Mouse (Mus musculus) layer of hippocampus, adult 2 months (tissue): ENCODE measurements at regions not wholly inside any gene's neighbourhood (a gene's known extent, or its start where the extent isn't known, plus 50 kb on each side); places are given as distances from the start of the nearest gene placed in this dataset.

Source experiments
- DNase-seq, 2 experiments: peaks; one replicate each; pipeline ENCODE4 v3.0.0; 2022; ENCODE audit warnings: low spot score in 2 of 2
- H3K27ac ChIP-seq: fragments of 200-600 bp; 2 replicates; pipeline ENCODE4 v1.8.1; 2022
- H3K4me3 ChIP-seq: fragments of 200-600 bp; 2 replicates; pipeline ENCODE4 v1.8.1; 2022; ENCODE audit warnings: mild to moderate bottlenecking
- CTCF ChIP-seq: fragments of 200-600 bp; conservative IDR thresholded peaks from 2 replicates; pipeline ENCODE4 v1.8.1; 2022; ENCODE audit warnings: antibody characterized with exemption, mild to moderate bottlenecking, moderate library complexity

DNA sequence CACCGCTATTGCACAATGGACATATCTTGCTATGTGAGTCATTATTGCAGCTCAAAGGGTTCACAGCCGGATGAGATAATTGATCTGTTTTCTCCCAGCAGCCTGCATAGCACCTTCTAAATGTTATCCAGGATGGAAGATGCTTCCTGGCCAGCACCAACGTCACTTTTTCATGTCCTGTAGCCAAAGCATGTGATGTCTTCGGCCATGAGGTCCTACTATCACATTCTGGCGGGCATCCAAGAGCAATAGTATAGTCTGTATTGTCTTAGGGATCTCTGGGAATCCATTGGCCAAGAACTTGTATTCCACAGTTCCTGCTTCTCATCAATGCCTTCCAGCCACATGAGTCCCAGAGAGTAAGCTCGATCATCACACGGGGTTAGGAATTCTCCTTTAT is 70.6 kb downstream of the Npy start:
- no peak overlapping the region for H3K27ac ChIP-seq
- DNase-seq, result no peak
- no peak overlapping the region for H3K4me3 ChIP-seq
- TF ChIP-seq CTCF, result no peak

DNA sequence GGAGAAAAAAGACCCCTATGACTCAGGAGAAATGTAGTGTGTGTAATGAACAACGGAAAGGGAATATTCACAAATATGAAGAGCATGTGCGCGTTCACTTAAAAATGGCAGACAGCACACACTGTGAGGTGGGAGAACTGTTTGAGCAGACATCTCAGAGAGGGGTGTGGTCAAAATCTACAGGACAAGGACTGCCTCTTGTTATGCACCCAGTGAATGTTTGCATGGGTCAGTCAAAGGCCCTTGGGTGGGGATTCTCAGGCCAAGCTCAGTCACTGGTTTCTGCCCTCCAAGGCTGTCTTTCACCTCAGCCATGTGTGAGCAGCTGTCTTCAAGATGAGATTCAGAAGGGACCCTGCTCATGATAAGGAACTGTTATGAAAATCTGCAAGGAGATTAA is 76.6 kb downstream of the Npy start:
- DNase-seq, result no peak
- TF ChIP-seq CTCF, result no peak
- Histone ChIP-seq H3K27ac (no peak overlapping the region), H3K4me3 (no peak overlapping the region)

DNA sequence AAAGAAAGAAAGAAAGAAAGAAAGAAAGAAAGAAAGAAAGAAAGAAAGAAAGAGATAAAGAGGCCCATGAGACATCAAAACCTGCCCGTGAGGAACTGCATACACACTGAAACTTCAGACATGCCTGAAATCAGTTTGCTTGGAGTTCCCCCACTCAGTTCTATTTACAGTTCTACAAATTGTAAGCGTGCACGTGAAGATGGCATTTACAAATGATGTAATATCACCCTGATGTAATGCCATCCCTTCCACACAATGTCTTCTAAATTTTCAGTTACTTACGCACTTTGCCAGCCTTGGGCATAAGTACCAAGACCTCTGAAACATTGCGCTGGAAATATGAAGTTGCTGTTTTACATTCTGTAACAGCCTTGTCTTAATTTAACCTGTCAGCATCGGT is 79.0 kb downstream of the Npy start:
- H3K4me3 ChIP-seq, result no peak overlapping the region
- DNase-seq, result no peak
- TF ChIP-seq CTCF, result no peak
- no peak overlapping the region for H3K27ac ChIP-seq

DNA sequence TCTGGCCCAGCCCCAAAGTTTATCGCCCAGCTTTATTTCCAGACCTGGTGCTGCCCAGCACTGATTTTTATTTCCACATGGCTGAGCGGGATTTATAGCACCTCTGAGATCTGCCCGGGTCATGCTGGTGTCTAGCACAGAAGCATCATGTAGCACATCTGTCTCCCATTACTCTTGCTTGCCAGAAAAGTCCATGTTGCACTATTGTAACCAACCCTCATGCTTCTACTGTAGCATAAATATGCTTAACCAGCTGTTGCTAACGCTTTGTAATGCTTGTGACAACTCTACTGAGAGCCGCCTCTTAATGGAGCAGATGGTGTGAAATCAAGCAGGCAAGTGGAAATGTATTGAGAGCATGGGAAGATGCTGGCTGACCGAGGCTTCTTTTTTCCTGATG is 81.5 kb downstream of the Npy start:
- Histone ChIP-seq H3K27ac (no peak overlapping the region), H3K4me3 (no peak overlapping the region)
- TF ChIP-seq CTCF, result no peak
- DNase-seq, result peak; percentile 18 to 41

DNA sequence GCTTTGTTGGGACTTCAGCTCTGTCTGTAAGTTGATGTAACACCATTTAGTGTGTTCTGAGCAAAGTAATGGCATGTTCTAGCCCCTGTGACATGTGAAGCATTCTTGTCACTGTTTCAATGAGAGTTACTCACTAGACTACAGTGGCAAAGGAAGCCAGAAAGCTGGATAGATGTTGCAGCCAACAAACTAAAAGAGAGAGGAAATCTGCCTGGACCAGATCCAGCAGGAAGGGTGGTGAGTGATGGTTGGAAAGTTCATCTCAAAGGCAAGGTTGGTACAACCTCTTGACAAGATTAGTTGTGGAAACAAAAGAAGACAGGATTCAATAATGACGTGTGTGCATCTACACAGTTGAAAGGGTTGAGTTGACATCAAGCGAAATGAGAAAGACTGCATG is 83.9 kb downstream of the Npy start:
- H3K27ac ChIP-seq, result no peak overlapping the region
- DNase-seq, result no peak
- no peak for TF ChIP-seq CTCF
- no peak overlapping the region for H3K4me3 ChIP-seq

DNA sequence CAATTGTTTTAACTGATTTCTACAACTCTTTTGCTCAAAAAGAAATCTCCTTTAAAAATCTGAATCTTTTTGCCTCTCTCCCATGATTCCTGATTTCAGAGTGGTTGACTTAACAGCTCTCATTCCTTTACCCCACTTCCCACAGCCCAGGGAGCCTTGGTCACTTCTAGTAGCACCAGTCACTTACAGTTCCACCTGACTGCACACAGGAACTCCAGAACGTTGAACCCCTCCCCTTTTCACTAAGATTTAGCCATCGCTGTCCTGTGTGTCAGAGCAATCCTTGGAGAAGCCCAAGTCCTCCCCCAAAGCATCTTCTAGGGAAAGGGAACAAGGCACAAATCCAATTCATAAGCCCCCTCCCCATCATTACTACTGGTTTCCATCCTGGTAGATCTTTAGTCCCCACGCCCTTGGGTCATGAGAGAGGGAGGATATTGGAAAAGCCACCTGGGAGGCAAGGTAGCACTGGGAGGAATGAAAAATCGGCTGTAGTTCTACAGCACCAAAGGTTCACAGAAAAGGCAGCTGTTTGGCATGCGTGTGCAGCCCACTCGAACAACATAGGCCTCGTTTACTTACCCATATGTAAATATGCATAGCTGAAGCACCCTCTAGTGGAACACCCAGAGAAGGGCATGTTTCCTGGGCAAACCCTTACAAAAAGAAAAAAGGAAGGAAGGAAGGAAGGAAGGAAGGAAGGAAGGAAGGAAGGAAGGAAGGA is 96.7 kb downstream of the Npy start:
- no peak overlapping the region for H3K4me3 ChIP-seq
- peak; percentile 77 for TF ChIP-seq CTCF
- peak; percentile 35 to 46 for DNase-seq
- H3K27ac ChIP-seq, result no peak overlapping the region

DNA sequence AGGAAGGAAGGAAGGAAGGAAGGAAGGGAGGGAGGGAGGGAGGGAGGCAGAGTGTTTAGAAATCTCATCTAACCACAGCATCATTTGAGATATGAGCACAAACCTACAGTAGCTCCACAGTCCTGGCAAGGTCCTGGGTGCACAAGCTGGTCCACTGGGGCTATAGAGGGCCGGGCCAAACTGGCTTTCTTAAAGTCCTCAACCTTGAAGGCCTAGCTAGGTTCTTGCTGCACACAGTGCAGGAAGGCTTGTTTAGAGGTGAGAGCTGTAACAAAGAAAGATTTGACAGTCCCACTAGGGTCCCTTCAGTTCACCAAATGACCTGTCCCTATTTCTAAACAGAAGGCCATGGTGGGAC is 97.3 kb downstream of the Npy start:
- H3K27ac ChIP-seq, result no peak overlapping the region
- no peak for DNase-seq
- H3K4me3 ChIP-seq, result no peak overlapping the region
- TF ChIP-seq CTCF, result no peak; the same call in 1 of the 2 replicates

DNA sequence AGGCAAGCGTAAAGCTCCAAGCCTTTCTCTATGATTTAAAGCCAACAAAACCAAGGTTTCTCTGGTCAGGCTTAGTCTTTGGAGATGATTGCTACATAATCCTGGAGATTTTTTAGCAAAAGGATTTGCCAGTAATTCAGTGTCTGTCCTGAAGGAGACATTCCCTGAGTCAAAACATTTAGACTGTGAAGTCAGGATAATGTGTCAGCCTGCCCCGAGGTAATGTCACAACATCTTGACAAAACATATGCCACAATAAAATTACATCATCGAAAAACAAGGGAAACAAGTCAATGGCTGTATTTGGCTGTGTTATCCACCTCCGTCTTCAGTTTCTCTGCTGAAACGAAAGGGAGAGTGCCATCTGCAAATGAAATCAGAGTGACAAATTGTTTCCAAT is 101.8 kb downstream of the Npy start:
- Histone ChIP-seq H3K27ac (no peak overlapping the region), H3K4me3 (no peak overlapping the region)
- TF ChIP-seq CTCF, result peak; percentile 51
- DNase-seq, result peak; percentile 25 to 47

DNA sequence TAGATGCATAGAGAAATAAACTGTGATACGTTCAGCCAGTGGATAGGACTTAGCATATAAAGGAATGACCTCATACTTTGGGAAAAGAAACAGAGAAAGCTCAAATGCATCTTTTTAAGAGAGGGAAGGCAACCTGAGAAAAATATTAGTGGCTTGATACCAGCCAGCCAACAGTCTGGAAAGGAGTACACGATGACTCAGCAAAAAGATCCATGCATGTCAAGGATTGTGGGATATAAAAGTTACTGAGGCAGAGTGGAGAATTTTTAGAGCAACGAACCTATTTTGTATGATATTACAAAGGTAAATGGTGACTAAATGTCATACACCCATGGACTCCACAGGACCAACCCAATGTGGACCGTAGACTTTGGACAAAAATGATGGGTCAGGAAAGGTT is 105.6 kb downstream of the Npy start:
- DNase-seq, result no peak
- no peak for TF ChIP-seq CTCF
- Histone ChIP-seq H3K4me3 (no peak overlapping the region), H3K27ac (no peak overlapping the region)

DNA sequence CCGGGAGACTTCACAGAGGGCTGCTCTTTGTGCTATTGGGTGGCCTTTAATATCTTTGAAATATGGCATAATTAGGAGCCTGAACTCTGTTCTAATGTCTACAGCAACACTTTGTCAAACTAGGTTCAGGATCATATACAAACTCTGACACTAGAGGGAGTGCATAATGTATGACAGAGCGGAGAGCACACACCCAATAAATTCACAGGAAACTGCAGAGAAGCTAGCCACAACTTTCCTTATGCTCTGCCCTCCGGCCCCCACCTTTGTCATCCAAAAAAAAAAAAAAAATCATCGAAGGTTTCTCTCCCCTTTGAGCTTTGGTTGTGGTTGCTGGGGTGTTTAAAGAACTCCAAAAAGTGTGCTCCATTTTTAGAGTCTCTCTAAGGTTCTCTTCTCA is 107.6 kb downstream of the Npy start:
- Histone ChIP-seq H3K27ac (no peak overlapping the region), H3K4me3 (no peak overlapping the region)
- TF ChIP-seq CTCF, result peak; percentile 80
- DNase-seq, result peak in 1 of 2 experiments; percentile 7

DNA sequence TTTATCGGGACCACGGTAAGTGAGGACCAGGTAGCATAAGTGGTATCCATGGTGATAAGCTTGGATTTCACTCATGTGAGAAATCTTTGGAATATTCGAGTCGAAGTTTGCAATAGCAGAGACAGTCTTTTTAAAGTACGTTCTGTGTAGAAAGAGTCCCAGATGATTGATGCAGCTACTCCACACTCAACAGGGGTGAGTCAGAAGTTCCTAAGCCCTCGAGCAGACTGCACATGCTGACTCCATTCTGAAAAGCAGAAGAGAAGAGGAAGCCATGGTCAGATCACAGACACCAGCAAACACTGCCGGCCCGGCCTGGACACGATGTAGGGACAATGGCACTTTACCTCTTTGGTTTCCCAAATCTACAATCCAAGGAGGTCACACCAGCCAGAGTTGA is 120.6 kb downstream of the Npy start:
- Histone ChIP-seq H3K4me3 (no peak overlapping the region), H3K27ac (no peak overlapping the region)
- no peak for DNase-seq
- no peak for TF ChIP-seq CTCF

DNA sequence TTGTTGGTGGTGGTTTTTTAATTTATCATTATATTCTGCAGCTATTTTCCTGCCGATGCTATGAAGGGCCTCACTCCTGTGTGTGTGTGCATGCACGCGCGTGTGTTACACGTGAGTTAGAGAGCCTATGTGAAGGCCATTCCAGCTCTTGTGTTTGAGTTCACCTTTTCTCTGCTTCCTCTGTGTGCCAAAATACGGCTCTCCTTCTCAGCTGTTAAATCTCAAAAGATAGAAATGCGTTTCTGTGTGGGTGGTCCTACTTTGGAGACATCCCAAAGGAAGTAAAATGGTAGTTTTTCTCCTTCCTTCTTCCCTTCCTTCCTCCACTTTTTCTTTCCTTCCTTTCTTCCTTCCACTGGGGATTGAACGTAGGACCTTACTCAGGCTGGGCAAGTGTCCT is 136.4 kb downstream of the Npy start:
- no peak for DNase-seq
- no peak overlapping the region for H3K4me3 ChIP-seq
- no peak for TF ChIP-seq CTCF

DNA sequence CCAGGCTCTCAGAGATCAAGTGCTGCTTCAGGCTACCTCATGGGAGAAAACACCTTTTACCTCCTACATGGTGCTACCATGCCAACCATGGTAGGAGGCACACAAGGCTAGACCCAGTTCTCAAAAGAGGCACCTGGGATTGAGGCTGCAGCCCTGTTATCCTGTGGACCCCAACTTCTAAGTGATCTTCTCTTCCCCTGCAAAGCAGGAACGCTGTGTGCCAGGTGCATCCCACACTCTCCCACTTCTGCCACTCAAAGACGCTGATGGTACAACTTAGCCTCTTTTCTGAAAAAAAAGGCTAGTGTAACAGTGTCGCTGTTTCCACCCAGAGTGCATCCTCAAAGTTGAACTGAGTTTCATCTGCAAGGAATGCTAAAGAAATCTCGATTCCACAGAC is 138.7 kb downstream of the Npy start:
- no peak overlapping the region for H3K27ac ChIP-seq
- no peak for DNase-seq
- TF ChIP-seq CTCF, result no peak
- no peak overlapping the region for H3K4me3 ChIP-seq

More for the DNA sequence above, 136.4 kb downstream of the Npy start:
- H3K27ac ChIP-seq, result no peak overlapping the region

DNA sequence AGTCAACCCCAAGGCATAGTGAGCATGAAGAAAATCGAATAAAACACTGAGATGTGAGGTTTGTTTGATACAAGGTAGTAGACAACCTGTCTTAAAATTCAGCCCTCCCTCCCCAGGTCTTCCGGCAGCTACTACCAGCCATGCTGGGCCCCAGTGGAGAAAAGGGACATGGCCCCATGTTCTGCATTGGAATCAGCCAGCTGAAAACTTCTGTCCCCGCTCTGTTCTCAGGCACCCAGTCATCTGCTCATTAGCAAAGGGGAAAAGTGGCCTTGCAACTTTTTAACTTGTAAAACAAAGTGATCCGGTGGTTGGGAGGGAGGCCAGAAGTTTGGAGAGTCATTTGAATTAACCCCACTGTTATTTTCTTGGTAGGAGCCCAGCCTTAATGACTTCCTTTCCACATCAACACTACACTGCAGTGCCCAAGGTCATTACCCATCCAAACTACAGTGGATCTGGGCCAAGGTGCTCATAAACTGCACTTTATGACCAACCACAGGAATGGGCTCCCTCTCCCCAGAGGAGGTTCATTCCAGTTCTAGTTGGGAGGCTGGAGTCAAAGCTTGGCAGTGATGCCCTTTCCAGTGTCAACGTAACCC is 143.5 kb downstream of the Npy start:
- TF ChIP-seq CTCF, result no peak
- no peak overlapping the region for H3K4me3 ChIP-seq
- no peak overlapping the region for H3K27ac ChIP-seq
- DNase-seq, result no peak
